Mouse (Mus musculus) hindbrain, embryonic 13.5 days (tissue): ENCODE data around the gene Serpinf2. TPM values are rescaled to one million over a fixed set of nuclear protein-coding genes. Genes with fewer than 3 reads are reported as not detected.
"Not testable (repeated sequence)": the region's sequence is repeated elsewhere in the genome, so short reads cannot be mapped to it uniquely, and the experiment has no call there.

Experiments used
- ATAC-seq: fragments of 200-750 bp; cut with Nextera tagmentation; 2 replicates; pipeline ENCODE4 v1.8.0; 2017; ENCODE audit warnings: moderate TSS enrichment; ENCODE audit not compliant: low FRiP score
- H3K27ac ChIP-seq: fragments of 300-500 bp; sonication (generic); 2 replicates; pipeline ENCODE4 v1.5.1; 2015; ENCODE audit warnings: inconsistent platforms, mild to moderate bottlenecking, moderate library complexity
- H3K27me3 ChIP-seq: fragments of 300-500 bp; sonication (generic); 2 replicates; pipeline ENCODE4 v1.6.1; 2015; ENCODE audit warnings: mild to moderate bottlenecking, inconsistent platforms
- H3K36me3 ChIP-seq: fragments of 300-500 bp; sonication (generic); 2 replicates; pipeline ENCODE4 v1.6.1; 2015; ENCODE audit warnings: mild to moderate bottlenecking, inconsistent platforms
- H3K4me1 ChIP-seq: fragments of 300-500 bp; sonication (generic); replicated peaks from 2 replicates; pipeline ENCODE4 v1.6.1; 2015; ENCODE audit warnings: inconsistent platforms
- H3K4me2 ChIP-seq: fragments of 300-500 bp; sonication (generic); 2 replicates; pipeline ENCODE4 v1.6.1; 2015; ENCODE audit warnings: inconsistent platforms, mild to moderate bottlenecking, moderate library complexity
- H3K4me3 ChIP-seq: fragments of 300-500 bp; sonication (generic); 2 replicates; pipeline ENCODE4 v1.5.1; 2015; ENCODE audit warnings: mild to moderate bottlenecking, inconsistent platforms
- H3K9ac ChIP-seq: fragments of 300-500 bp; sonication (generic); 2 replicates; pipeline ENCODE4 v1.6.1; 2015; ENCODE audit warnings: mild to moderate bottlenecking, inconsistent platforms
- H3K9me3 ChIP-seq: fragments of 300-500 bp; sonication (generic); 2 replicates; pipeline ENCODE4 v1.6.1; 2016; ENCODE audit warnings: inconsistent platforms
- WGBS: fragments of 180-500 bp; shearing (Covaris S2); methylation state at CpG from one replicate; pipeline ENCODE4 v1.1.7; 2015; 5-methylcytosine and 5-hydroxymethylcytosine counted together
- polyA plus RNA-seq: library from polyadenylated mRNA; unstranded; fragments of >200 nt; fragmentation: Nextera tagmentation; extraction: Ambion mirVana; gene quantifications from 2 replicates; pipeline ENCODE4 v1.2.1, GENCODE M21; 2015

The Serpinf2 gene
- polyA plus RNA-seq, 1 experiment from 2014 or later: not detected

GRCm38 (mm10) chr11:75458169-75458568 lies 18.8 kb upstream of the Serpinf2 start:
- Histone ChIP-seq H3K9ac (no peak overlapping the region), H3K4me1 (peaks cover 47% of the 10 kb centered on the region), H3K36me3 (no peaks in the 10 kb centered on the region), H3K9me3 (no peaks in the 10 kb centered on the region), H3K4me2 (no peak overlapping the region), H3K27ac (no peak overlapping the region), H3K4me3 (no peak overlapping the region), H3K27me3 (no peaks in the 10 kb centered on the region)
- no peak for ATAC-seq
- 20% methylated on average over 3 of the region's 3 CpGs for WGBS

- ATAC-seq: no peak
- Histone ChIP-seq H3K27ac (no peak overlapping the region), H3K4me2 (no peak overlapping the region), H3K4me1 (peaks cover 44% of the 10 kb centered on the region), H3K27me3 (no peaks in the 10 kb centered on the region), H3K36me3 (peaks cover 12% of the 10 kb centered on the region), H3K9ac (no peak overlapping the region), H3K9me3 (no peaks in the 10 kb centered on the region), H3K4me3 (no peak overlapping the region)
- WGBS: 84% methylated on average over 7 of the region's 7 CpGs
Observed at GRCm38 (mm10) chr11:75456440-75456871, 17.1 kb upstream of the Serpinf2 start.

- not testable (repeated sequence) for H3K9ac ChIP-seq, H3K27ac ChIP-seq, H3K4me2 ChIP-seq, ATAC-seq, H3K4me3 ChIP-seq, H3K9me3 ChIP-seq, H3K27me3 ChIP-seq
- Histone ChIP-seq H3K36me3 (peaks cover 16% of the 10 kb centered on the region), H3K4me1 (peaks cover 49% of the 10 kb centered on the region)
- WGBS: 87% methylated on average over 2 of the region's 2 CpGs
Observed at GRCm38 (mm10) chr11:75455971-75456370, 16.6 kb upstream of the Serpinf2 start.

GRCm38 (mm10) chr11:75455041-75455736 lies 15.8 kb upstream of the Serpinf2 start:
- Histone ChIP-seq H3K4me3 (peak overlapping the region; percentile 78), H3K36me3 (peaks cover 21% of the 10 kb centered on the region), H3K27me3 (no peaks in the 10 kb centered on the region), H3K4me1 (peaks cover 51% of the 10 kb centered on the region), H3K27ac (peak overlapping the region; percentile 69), H3K4me2 (peak overlapping the region; percentile 99), H3K9me3 (no peaks in the 10 kb centered on the region), H3K9ac (peak overlapping the region; percentile 87)
- ATAC-seq: no peak
- WGBS: 78% methylated on average over 10 of the region's 10 CpGs

- WGBS: 2% methylated on average over 56 of the region's 56 CpGs
- Histone ChIP-seq H3K9me3 (no peaks in the 10 kb centered on the region), H3K27me3 (no peaks in the 10 kb centered on the region), H3K4me1 (peaks cover 48% of the 10 kb centered on the region), H3K27ac (peak within 1 kb of the TSS; percentile 69), H3K4me2 (peak within 1 kb of the TSS; percentile 99), H3K36me3 (peaks cover 25% of the 10 kb centered on the region), H3K4me3 (peak within 1 kb of the TSS; percentile 78), H3K9ac (peak within 1 kb of the TSS; percentile 87)
- ATAC-seq: peak; percentile 94
Observed at GRCm38 (mm10) chr11:75453991-75454930, 14.9 kb upstream of the Serpinf2 start, which contains the start of gene Wdr81. TSS of gene Wdr81 (minus strand) at chr11:75454717.

GRCm38 (mm10) chr11:75452812-75453557 lies 13.6 kb upstream of the Serpinf2 start:
- H3K4me1 ChIP-seq: peaks cover 48% of the 10 kb centered on the region
- H3K27ac ChIP-seq: no peak overlapping the region
- no peak for ATAC-seq
- H3K27me3 ChIP-seq: no peaks in the 10 kb centered on the region
- WGBS: 95% methylated on average over 31 of the region's 31 CpGs
- H3K9ac ChIP-seq: peak overlapping the region; percentile 87
- peaks cover 38% of the 10 kb centered on the region for H3K36me3 ChIP-seq
- H3K9me3 ChIP-seq: no peaks in the 10 kb centered on the region
- H3K4me3 ChIP-seq: peak overlapping the region; percentile 78
- H3K4me2 ChIP-seq: peak overlapping the region; percentile 99

- no peaks in the 10 kb centered on the region for H3K9me3 ChIP-seq
- WGBS: 91% methylated on average over 8 of the region's 8 CpGs
- H3K27me3 ChIP-seq: no peaks in the 10 kb centered on the region
- no peak overlapping the region for H3K27ac ChIP-seq
- H3K4me2 ChIP-seq: no peak overlapping the region
- H3K4me3 ChIP-seq: no peak overlapping the region
- peaks cover 47% of the 10 kb centered on the region for H3K36me3 ChIP-seq
- peak overlapping the region; percentile 6; the same call in 1 of the 2 replicates for H3K9ac ChIP-seq
- H3K4me1 ChIP-seq: peaks cover 48% of the 10 kb centered on the region
- no peak for ATAC-seq
Observed at GRCm38 (mm10) chr11:75452081-75452480, 12.7 kb upstream of the Serpinf2 start.

GRCm38 (mm10) chr11:75450936-75451335 lies 11.5 kb upstream of the Serpinf2 start:
- Histone ChIP-seq H3K4me3 (no peak overlapping the region), H3K4me2 (no peak overlapping the region), H3K27ac (no peak overlapping the region), H3K36me3 (peaks cover 55% of the 10 kb centered on the region), H3K4me1 (peaks cover 48% of the 10 kb centered on the region), H3K9ac (peak overlapping the region; percentile 10), H3K27me3 (no peaks in the 10 kb centered on the region), H3K9me3 (no peaks in the 10 kb centered on the region)
- ATAC-seq: no peak
- WGBS: 92% methylated on average over 15 of the region's 15 CpGs

- Histone ChIP-seq H3K9me3 (no peaks in the 10 kb centered on the region), H3K4me1 (peaks cover 48% of the 10 kb centered on the region), H3K4me3 (no peak overlapping the region), H3K27ac (no peak overlapping the region), H3K27me3 (no peaks in the 10 kb centered on the region), H3K36me3 (peaks cover 60% of the 10 kb centered on the region), H3K4me2 (no peak overlapping the region), H3K9ac (peak overlapping the region; percentile 10)
- ATAC-seq: no peak
- WGBS: 85% methylated on average over 8 of the region's 8 CpGs
Observed at GRCm38 (mm10) chr11:75450304-75450908, 11.0 kb upstream of the Serpinf2 start.

GRCm38 (mm10) chr11:75449695-75450094 lies 10.3 kb upstream of the Serpinf2 start:
- WGBS: 83% methylated on average over 7 of the region's 7 CpGs
- Histone ChIP-seq H3K9me3 (no peaks in the 10 kb centered on the region), H3K36me3 (peaks cover 68% of the 10 kb centered on the region), H3K27me3 (no peaks in the 10 kb centered on the region), H3K4me1 (peaks cover 42% of the 10 kb centered on the region), H3K4me2 (no peak overlapping the region), H3K9ac (peak overlapping the region; percentile 51; the same call in 1 of the 2 replicates), H3K27ac (no peak overlapping the region), H3K4me3 (no peak overlapping the region)
- no peak for ATAC-seq

GRCm38 (mm10) chr11:75448575-75448974 lies 9.2 kb upstream of the Serpinf2 start:
- WGBS: 89% methylated on average over 3 of the region's 3 CpGs
- Histone ChIP-seq H3K4me3 (no peak overlapping the region), H3K4me1 (peaks cover 38% of the 10 kb centered on the region), H3K4me2 (no peak overlapping the region), H3K27ac (no peak overlapping the region), H3K27me3 (no peaks in the 10 kb centered on the region), H3K9ac (no peak overlapping the region), H3K36me3 (peaks cover 79% of the 10 kb centered on the region), H3K9me3 (no peaks in the 10 kb centered on the region)
- ATAC-seq: no peak
